Mouse (Mus musculus) embryonic facial prominence, embryonic 11.5 days (tissue): ENCODE data around the gene G530012D18Rik. TPM values are rescaled to one million over a fixed set of nuclear protein-coding genes. Genes with fewer than 3 reads are reported as not detected.
"Not testable (repeated sequence)": the region's sequence is repeated elsewhere in the genome, so short reads cannot be mapped to it uniquely, and the experiment has no call there.

Source experiments
- ATAC-seq: fragments of 200-750 bp; cut with Nextera tagmentation; replicated peaks from 2 replicates; pipeline ENCODE4 v1.8.0; 2017; ENCODE audit warnings: low read depth; ENCODE audit not compliant: insufficient number of reproducible peaks, low FRiP score, low TSS enrichment
- DNase-seq: peaks from one replicate; pipeline ENCODE4 v3.0.0-alpha.2; 2015; ENCODE audit warnings: low spot score
- H3K27ac ChIP-seq: fragments of 300-500 bp; sonication (generic); replicated peaks from 2 replicates; pipeline ENCODE4 v1.5.1; 2014; ENCODE audit warnings: mild to moderate bottlenecking, low read depth, low read length, control low read depth
- H3K27me3 ChIP-seq: fragments of 300-500 bp; sonication (generic); 2 replicates; pipeline ENCODE4 v1.6.1; 2014; ENCODE audit warnings: mild to moderate bottlenecking, low read length, moderate library complexity, mixed read lengths; ENCODE audit not compliant: control insufficient read depth, insufficient read depth
- H3K36me3 ChIP-seq: fragments of 300-500 bp; sonication (generic); replicated peaks from 2 replicates; pipeline ENCODE4 v1.6.1; 2014; ENCODE audit warnings: low read depth, mild to moderate bottlenecking, low read length, moderate library complexity, mixed read lengths; ENCODE audit not compliant: control insufficient read depth, insufficient read depth
- H3K4me1 ChIP-seq: fragments of 300-500 bp; sonication (generic); 2 replicates; pipeline ENCODE4 v1.6.1; 2014; ENCODE audit warnings: low read length, mixed read lengths; ENCODE audit not compliant: control insufficient read depth, insufficient read depth
- H3K4me2 ChIP-seq: fragments of 300-500 bp; sonication (generic); 2 replicates; pipeline ENCODE4 v1.6.1; 2014; ENCODE audit warnings: low read depth, mild to moderate bottlenecking, control low read depth, low read length, moderate library complexity
- H3K4me3 ChIP-seq: fragments of 300-500 bp; sonication (generic); 2 replicates; pipeline ENCODE4 v1.5.1; 2014; ENCODE audit warnings: low read depth, low read length, control low read depth
- H3K9ac ChIP-seq: fragments of 300-500 bp; sonication (generic); replicated peaks from 2 replicates; pipeline ENCODE4 v1.6.1; 2014; ENCODE audit warnings: mild to moderate bottlenecking, control low read depth, low read length
- H3K9me3 ChIP-seq: fragments of 300-500 bp; sonication (generic); replicated peaks from 2 replicates; pipeline ENCODE4 v1.6.1; 2016; ENCODE audit warnings: mild to moderate bottlenecking, low read length, inconsistent platforms, mixed read lengths; ENCODE audit not compliant: control insufficient read depth
- WGBS: fragments of 180-500 bp; shearing (Covaris S2); extraction: QIAGEN DNeasy Blood & Tissue Kit; methylation state at CpG from one replicate; pipeline ENCODE4 v1.1.7; 2014; 5-methylcytosine and 5-hydroxymethylcytosine counted together
- polyA plus RNA-seq: library from polyadenylated mRNA; unstranded; fragments of >200 nt; fragmentation: Nextera tagmentation; extraction: Ambion mirVana; gene quantifications from 2 replicates; pipeline ENCODE4 v1.2.1, GENCODE M21; 2014

Gene G530012D18Rik
- polyA plus RNA-seq, 1 experiment from 2014 or later: not detected

GRCm38 (mm10) chr1:85579199-85580147 lies 4.0 kb downstream of the G530012D18Rik start:
- H3K4me1 ChIP-seq, H3K4me3 ChIP-seq, H3K36me3 ChIP-seq, ATAC-seq, H3K9me3 ChIP-seq, H3K27me3 ChIP-seq, H3K27ac ChIP-seq, DNase-seq, H3K4me2 ChIP-seq, H3K9ac ChIP-seq: not testable (repeated sequence)
- WGBS: 56% methylated on average over 5 of the region's 7 CpGs

- H3K36me3 ChIP-seq, H3K4me2 ChIP-seq, DNase-seq, H3K9me3 ChIP-seq, H3K9ac ChIP-seq, H3K4me3 ChIP-seq, H3K27me3 ChIP-seq, H3K4me1 ChIP-seq, H3K27ac ChIP-seq: not testable (repeated sequence)
- 85% methylated on average over 2 of the region's 4 CpGs for WGBS
- peak; percentile 65; the same call in 1 of the 2 replicates for ATAC-seq
Observed at GRCm38 (mm10) chr1:85580148-85580534, 4.7 kb downstream of the G530012D18Rik start.

GRCm38 (mm10) chr1:85580578-85580977 lies 5.1 kb downstream of the G530012D18Rik start:
- not testable (repeated sequence) for H3K4me1 ChIP-seq, H3K27me3 ChIP-seq, H3K9ac ChIP-seq, H3K27ac ChIP-seq, H3K36me3 ChIP-seq, H3K9me3 ChIP-seq, H3K4me2 ChIP-seq, H3K4me3 ChIP-seq, DNase-seq
- WGBS: 78% methylated on average over 3 of the region's 3 CpGs
- ATAC-seq: 0 out of 2 replicates have a peak, but pooled peaks have one; percentile 29

- H3K9me3 ChIP-seq, H3K27ac ChIP-seq, H3K4me1 ChIP-seq, H3K4me3 ChIP-seq, ATAC-seq, H3K9ac ChIP-seq, H3K36me3 ChIP-seq, DNase-seq, H3K4me2 ChIP-seq, H3K27me3 ChIP-seq: not testable (repeated sequence)
- 24% methylated on average over 5 of the region's 5 CpGs for WGBS
Observed at GRCm38 (mm10) chr1:85581518-85581917, 6.0 kb downstream of the G530012D18Rik start.

GRCm38 (mm10) chr1:85588697-85589096 lies 13.2 kb downstream of the G530012D18Rik start:
- H3K27me3 ChIP-seq, DNase-seq, H3K9me3 ChIP-seq, H3K9ac ChIP-seq, H3K27ac ChIP-seq, H3K36me3 ChIP-seq, H3K4me2 ChIP-seq, H3K4me3 ChIP-seq, H3K4me1 ChIP-seq, ATAC-seq: not testable (repeated sequence)
- 87% methylated on average over 1 of the region's 2 CpGs for WGBS

- ATAC-seq, H3K4me3 ChIP-seq, H3K27ac ChIP-seq, H3K36me3 ChIP-seq, H3K4me2 ChIP-seq, H3K9me3 ChIP-seq, H3K27me3 ChIP-seq, DNase-seq, H3K9ac ChIP-seq, H3K4me1 ChIP-seq: not testable (repeated sequence)
- WGBS: 82% methylated on average over 8 of the region's 8 CpGs
Observed at GRCm38 (mm10) chr1:85592526-85592925, 17.1 kb downstream of the G530012D18Rik start.

GRCm38 (mm10) chr1:85598271-85599012 lies 23.0 kb downstream of the G530012D18Rik start, which contains the start of gene Sp110:
Gene Sp110, minus strand, starts transcription at chr1:85598817.
- H3K9me3 ChIP-seq, H3K9ac ChIP-seq, H3K4me3 ChIP-seq, DNase-seq, H3K27ac ChIP-seq, H3K27me3 ChIP-seq, H3K4me1 ChIP-seq, ATAC-seq, H3K36me3 ChIP-seq, H3K4me2 ChIP-seq: not testable (repeated sequence)
- WGBS: 73% methylated on average over 15 of the region's 17 CpGs

- not testable (repeated sequence) for H3K27ac ChIP-seq, H3K27me3 ChIP-seq, H3K9ac ChIP-seq, DNase-seq, ATAC-seq, H3K36me3 ChIP-seq, H3K4me3 ChIP-seq, H3K9me3 ChIP-seq, H3K4me1 ChIP-seq, H3K4me2 ChIP-seq
- no CpG with 5 or more reads among the region's 5 CpGs for WGBS
Observed at GRCm38 (mm10) chr1:85600078-85600477, 24.6 kb downstream of the G530012D18Rik start, which contains the start of gene Sp140. Gene Sp140, plus strand, starts transcription at chr1:85600378.
